Mouse (Mus musculus) limb, embryonic 12.5 days (tissue): ENCODE results near the gene Aplp2. TPM values are rescaled to one million over a fixed set of nuclear protein-coding genes. Genes with fewer than 3 reads are reported as not detected.
"Not testable (repeated sequence)": the region's sequence is repeated elsewhere in the genome, so short reads cannot be mapped to it uniquely, and the experiment has no call there.

Experiments
- ATAC-seq: fragments of 200-750 bp; cut with Nextera tagmentation; 2 replicates; pipeline ENCODE4 v1.8.0; 2017; ENCODE audit warnings: low read depth, moderate TSS enrichment; ENCODE audit not compliant: insufficient number of reproducible peaks, insufficient read depth, low FRiP score, low TSS enrichment
- H3K27ac ChIP-seq: fragments of 300-500 bp; sonication (generic); 2 replicates; pipeline ENCODE4 v1.5.1; 2016; ENCODE audit warnings: mild to moderate bottlenecking, moderate library complexity
- H3K27me3 ChIP-seq: fragments of 300-500 bp; sonication (generic); 2 replicates; pipeline ENCODE4 v1.6.1; 2016; ENCODE audit warnings: mild to moderate bottlenecking, moderate library complexity
- H3K36me3 ChIP-seq: fragments of 300-500 bp; sonication (generic); 2 replicates; pipeline ENCODE4 v1.6.1; 2016; ENCODE audit warnings: mild to moderate bottlenecking, moderate library complexity
- H3K4me1 ChIP-seq: fragments of 300-500 bp; sonication (generic); replicated peaks from 2 replicates; pipeline ENCODE4 v1.6.1; 2016
- H3K4me2 ChIP-seq: fragments of 300-500 bp; sonication (generic); 2 replicates; pipeline ENCODE4 v1.6.1; 2016; ENCODE audit warnings: mild to moderate bottlenecking, moderate library complexity
- H3K4me3 ChIP-seq: fragments of 300-500 bp; sonication (generic); replicated peaks from 2 replicates; pipeline ENCODE4 v1.5.1; 2016; ENCODE audit warnings: mild to moderate bottlenecking
- H3K9ac ChIP-seq: fragments of 300-500 bp; sonication (generic); replicated peaks from 2 replicates; pipeline ENCODE4 v1.6.1; 2016; ENCODE audit warnings: mild to moderate bottlenecking, moderate library complexity
- H3K9me3 ChIP-seq: fragments of 300-500 bp; sonication (generic); 2 replicates; pipeline ENCODE4 v1.6.1; 2016; ENCODE audit warnings: mild to moderate bottlenecking, moderate library complexity
- WGBS: fragments of 180-500 bp; shearing (Covaris S2); methylation state at CpG from one replicate; pipeline ENCODE4 v1.1.7; 2016; 5-methylcytosine and 5-hydroxymethylcytosine counted together
- polyA plus RNA-seq: library from polyadenylated mRNA; unstranded; fragments of >200 nt; fragmentation: Nextera tagmentation; extraction: Ambion mirVana; gene quantifications from 2 replicates; pipeline ENCODE4 v1.2.1, GENCODE M21; 2016

The Aplp2 gene
- polyA plus RNA-seq, 1 experiment from 2014 or later, result 164 TPM

DNA sequence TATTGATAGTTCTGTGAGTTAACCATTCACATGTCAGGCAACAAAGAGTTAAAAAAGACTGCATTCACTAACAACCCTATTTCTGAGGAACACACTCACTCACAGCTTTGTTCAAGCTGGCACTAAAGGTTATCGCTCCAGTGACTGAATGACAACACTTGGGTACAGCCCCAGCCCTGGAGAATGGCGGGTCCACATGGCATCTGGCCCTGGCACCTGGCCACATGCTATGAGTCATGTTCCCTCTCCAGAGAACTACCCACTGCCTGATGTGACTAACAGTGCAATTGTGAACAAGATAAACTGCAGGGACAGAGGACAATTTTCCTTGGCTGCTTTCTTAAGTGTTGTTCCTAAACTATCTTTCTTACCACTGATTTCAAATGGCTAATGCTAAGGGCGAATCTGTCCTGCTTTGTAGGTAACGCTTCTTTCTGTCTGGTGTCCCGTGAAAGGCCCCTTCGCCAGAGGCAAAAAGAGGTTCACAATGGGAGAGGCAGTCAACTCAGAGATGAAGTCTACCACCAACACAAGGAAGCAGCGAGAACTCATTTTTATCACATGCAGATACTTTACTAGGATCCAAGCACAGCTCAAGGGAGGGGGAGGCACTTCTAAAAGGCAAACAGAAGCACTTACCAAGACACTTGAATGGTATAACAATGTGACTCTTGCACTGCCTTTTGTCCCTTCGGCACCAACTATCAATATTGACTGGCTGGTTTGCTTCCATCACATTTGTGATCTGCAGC is 35.1 kb downstream of the Aplp2 start:
- Histone ChIP-seq H3K27ac (no peak overlapping the region), H3K4me3 (no peak overlapping the region), H3K36me3 (peaks cover 48% of the 10 kb centered on the region), H3K9ac (no peak overlapping the region), H3K4me1 (peaks cover 4% of the 10 kb centered on the region; the same call in 1 of the 2 replicates), H3K4me2 (no peak overlapping the region), H3K9me3 (no peaks in the 10 kb centered on the region), H3K27me3 (no peaks in the 10 kb centered on the region)
- 92% methylated on average over 8 of the region's 8 CpGs for WGBS
- no peak for ATAC-seq

GRCm38 (mm10) chr9:31175978-31176377 is 35.6 kb downstream of the Aplp2 start:
- ATAC-seq, result no peak

GRCm38 (mm10) chr9:31175346-31175745 is 36.3 kb downstream of the Aplp2 start:
- WGBS, result 93% methylated on average over 6 of the region's 6 CpGs
- Histone ChIP-seq H3K9ac (no peak overlapping the region), H3K4me2 (no peak overlapping the region), H3K4me1 (no peaks in the 10 kb centered on the region), H3K27ac (no peak overlapping the region), H3K4me3 (no peak overlapping the region), H3K9me3 (no peaks in the 10 kb centered on the region), H3K36me3 (peaks cover 56% of the 10 kb centered on the region), H3K27me3 (no peaks in the 10 kb centered on the region)
- no peak for ATAC-seq

More at GRCm38 (mm10) chr9:31175978-31176377, 35.6 kb downstream of the Aplp2 start:
- H3K9me3 ChIP-seq, result no peaks in the 10 kb centered on the region
- H3K4me3 ChIP-seq, result no peak overlapping the region
- WGBS, result 83% methylated on average over 3 of the region's 3 CpGs
- no peaks in the 10 kb centered on the region for H3K27me3 ChIP-seq
- no peaks in the 10 kb centered on the region for H3K4me1 ChIP-seq
- H3K9ac ChIP-seq, result no peak overlapping the region
- no peak overlapping the region for H3K4me2 ChIP-seq
- H3K27ac ChIP-seq, result no peak overlapping the region
- peaks cover 54% of the 10 kb centered on the region for H3K36me3 ChIP-seq

DNA sequence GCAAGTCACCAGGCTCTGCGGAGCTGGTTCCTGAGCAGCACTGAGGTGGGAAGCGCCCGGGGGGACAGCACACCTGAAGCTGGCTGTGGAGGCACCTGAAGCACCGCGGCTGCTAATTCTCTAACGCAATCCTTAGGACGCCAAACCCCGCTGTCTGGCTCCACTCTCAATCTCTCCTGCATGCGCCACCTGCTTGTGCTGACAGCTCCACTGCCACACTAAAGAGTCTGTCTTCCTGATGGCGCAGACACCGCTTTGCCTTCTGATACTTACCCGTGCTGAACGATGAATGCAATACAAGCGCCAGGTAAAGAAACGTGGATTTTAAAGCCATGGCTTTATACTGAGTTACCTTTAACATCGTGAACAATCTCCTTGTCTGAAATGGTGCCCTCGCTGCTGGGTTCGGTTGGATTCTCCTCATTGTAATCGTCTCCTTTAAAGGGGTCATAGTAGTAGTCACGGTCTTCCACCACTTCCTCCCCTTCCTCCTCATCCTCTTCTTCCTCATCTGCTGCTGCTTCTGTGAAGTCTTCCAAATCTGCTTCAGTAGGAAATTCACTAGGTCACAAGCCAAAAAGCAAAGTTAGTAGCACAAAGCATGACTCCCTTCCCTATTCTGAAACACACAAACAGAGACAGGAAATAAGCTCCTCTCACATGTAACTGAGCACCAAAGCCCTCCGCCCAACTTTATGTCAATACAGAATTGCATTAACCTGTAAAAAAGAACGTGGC is 43.1 kb downstream of the Aplp2 start:
- ATAC-seq, result no peak
- Histone ChIP-seq H3K27me3 (no peaks in the 10 kb centered on the region), H3K4me1 (no peaks in the 10 kb centered on the region), H3K4me3 (no peak overlapping the region), H3K9ac (no peak overlapping the region), H3K4me2 (no peak overlapping the region), H3K36me3 (peaks cover 73% of the 10 kb centered on the region), H3K27ac (no peak overlapping the region), H3K9me3 (no peaks in the 10 kb centered on the region)
- WGBS, result 93% methylated on average over 22 of the region's 22 CpGs

GRCm38 (mm10) chr9:31167305-31167704 is 44.3 kb downstream of the Aplp2 start:
- ATAC-seq, result no peak
- Histone ChIP-seq H3K4me2 (no peak overlapping the region), H3K4me3 (no peak overlapping the region), H3K9ac (no peak overlapping the region), H3K27me3 (no peaks in the 10 kb centered on the region), H3K4me1 (no peaks in the 10 kb centered on the region), H3K9me3 (no peaks in the 10 kb centered on the region), H3K27ac (no peak overlapping the region), H3K36me3 (peaks cover 82% of the 10 kb centered on the region)
- WGBS, result 92% methylated on average over 13 of the region's 13 CpGs

- not testable (repeated sequence) for H3K27ac ChIP-seq, H3K4me3 ChIP-seq, H3K9me3 ChIP-seq, H3K9ac ChIP-seq, H3K27me3 ChIP-seq, H3K4me2 ChIP-seq, H3K4me1 ChIP-seq, ATAC-seq
- 87% methylated on average over 3 of the region's 3 CpGs for WGBS
- H3K36me3 ChIP-seq, result peaks cover 84% of the 10 kb centered on the region
Measured at GRCm38 (mm10) chr9:31165505-31165904, 46.1 kb downstream of the Aplp2 start.

GRCm38 (mm10) chr9:31163327-31163726 is 48.3 kb downstream of the Aplp2 start:
- Histone ChIP-seq H3K36me3 (peaks cover 93% of the 10 kb centered on the region), H3K4me1 (no peaks in the 10 kb centered on the region), H3K27me3 (no peaks in the 10 kb centered on the region), H3K4me3 (no peak overlapping the region), H3K27ac (no peak overlapping the region), H3K4me2 (no peak overlapping the region), H3K9ac (no peak overlapping the region), H3K9me3 (no peaks in the 10 kb centered on the region)
- ATAC-seq, result no peak
- 90% methylated on average over 1 of the region's 1 CpGs for WGBS

GRCm38 (mm10) chr9:31162911-31163310 is 48.7 kb downstream of the Aplp2 start:
- H3K27me3 ChIP-seq, result no peaks in the 10 kb centered on the region
- ATAC-seq, result no peak
- 64% methylated on average over 1 of the region's 1 CpGs for WGBS
- H3K9me3 ChIP-seq, result no peaks in the 10 kb centered on the region
- no peaks in the 10 kb centered on the region for H3K4me1 ChIP-seq
- no peak overlapping the region for H3K4me3 ChIP-seq
- H3K27ac ChIP-seq, result no peak overlapping the region
- H3K4me2 ChIP-seq, result no peak overlapping the region
- H3K36me3 ChIP-seq, result peaks cover 92% of the 10 kb centered on the region
- H3K9ac ChIP-seq, result no peak overlapping the region

GRCm38 (mm10) chr9:31159910-31160309 is 51.7 kb downstream of the Aplp2 start:
- ATAC-seq, result no peak
- no peaks in the 10 kb centered on the region for H3K9me3 ChIP-seq
- 86% methylated on average over 4 of the region's 4 CpGs for WGBS
- H3K4me2 ChIP-seq, result no peak overlapping the region
- H3K4me1 ChIP-seq, result no peaks in the 10 kb centered on the region
- no peaks in the 10 kb centered on the region for H3K27me3 ChIP-seq
- no peak overlapping the region for H3K9ac ChIP-seq
- H3K27ac ChIP-seq, result no peak overlapping the region
- no peak overlapping the region for H3K4me3 ChIP-seq
- peaks cover 96% of the 10 kb centered on the region for H3K36me3 ChIP-seq

GRCm38 (mm10) chr9:31156594-31156993 is 55.0 kb downstream of the Aplp2 start:
- H3K4me3 ChIP-seq, result no peak overlapping the region
- no peaks in the 10 kb centered on the region for H3K9me3 ChIP-seq
- no peak overlapping the region for H3K4me2 ChIP-seq
- peaks cover 97% of the 10 kb centered on the region for H3K36me3 ChIP-seq
- WGBS, result 90% methylated on average over 8 of the region's 8 CpGs
- no peak overlapping the region for H3K27ac ChIP-seq
- ATAC-seq, result no peak
- no peaks in the 10 kb centered on the region for H3K4me1 ChIP-seq
- H3K27me3 ChIP-seq, result no peaks in the 10 kb centered on the region
- no peak overlapping the region for H3K9ac ChIP-seq

DNA sequence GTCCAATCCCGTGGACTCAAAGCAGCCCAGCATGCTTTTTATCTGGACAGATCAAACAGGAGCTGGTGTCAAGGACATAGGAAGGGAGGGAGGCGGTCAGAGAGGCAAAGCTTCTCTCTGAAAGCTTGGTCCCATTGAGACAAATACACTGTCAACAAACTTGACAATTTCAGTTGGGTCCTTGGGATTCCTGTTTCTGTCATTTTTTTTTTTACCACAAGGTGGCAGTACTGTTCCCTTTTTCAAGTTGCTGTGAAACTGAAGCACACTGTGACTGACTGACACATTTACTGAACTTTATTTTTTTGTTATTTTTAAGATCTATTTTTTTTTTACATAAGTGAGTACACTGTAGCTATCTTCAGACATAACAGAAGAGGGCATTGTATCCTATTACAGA is 60.6 kb downstream of the Aplp2 start:
- H3K36me3 ChIP-seq, result peaks cover 70% of the 10 kb centered on the region
- H3K4me3 ChIP-seq, result no peak overlapping the region
- ATAC-seq, result no peak

More for the DNA sequence above, 60.6 kb downstream of the Aplp2 start:
- Histone ChIP-seq H3K4me1 (no peaks in the 10 kb centered on the region), H3K4me2 (no peak overlapping the region), H3K27me3 (no peaks in the 10 kb centered on the region), H3K27ac (no peak overlapping the region), H3K9ac (no peak overlapping the region), H3K9me3 (no peaks in the 10 kb centered on the region)
- 86% methylated on average over 2 of the region's 2 CpGs for WGBS
